Mouse (Mus musculus) cerebellum, postnatal 25 days (tissue): ENCODE data around the gene Sh3tc1.

ENCODE experiments used
- DNase-seq, 2 experiments: peaks; one replicate each; pipeline ENCODE4 v3.0.0; 2021; ENCODE audit warnings: mixed read lengths in 2 of 2

Gene Sh3tc1

DNA sequence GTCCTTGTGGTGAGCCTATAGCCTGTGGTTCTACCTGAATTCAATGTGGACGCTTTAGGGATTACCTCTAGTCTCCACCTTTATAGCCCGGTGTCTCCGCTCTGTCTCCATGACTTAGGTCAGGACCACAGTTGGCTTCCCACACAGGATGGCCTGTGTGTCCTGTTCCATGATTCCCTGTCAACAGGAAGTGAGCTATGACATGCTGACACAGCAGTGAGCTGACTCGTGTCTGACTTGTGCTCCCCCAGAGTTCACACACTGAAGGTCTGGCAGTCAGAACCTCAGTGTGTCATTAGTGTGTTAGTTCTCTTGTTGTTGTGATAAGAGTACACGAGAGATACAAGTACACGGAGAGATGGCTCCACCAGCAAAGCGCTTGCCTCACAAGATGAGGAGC is 11.2 kb upstream of the Sh3tc1 start:
- no peak for DNase-seq

- no peak for DNase-seq
Measured at GRCm38 (mm10) chr5:35750026-35750425, 10.2 kb upstream of the Sh3tc1 start.

DNA sequence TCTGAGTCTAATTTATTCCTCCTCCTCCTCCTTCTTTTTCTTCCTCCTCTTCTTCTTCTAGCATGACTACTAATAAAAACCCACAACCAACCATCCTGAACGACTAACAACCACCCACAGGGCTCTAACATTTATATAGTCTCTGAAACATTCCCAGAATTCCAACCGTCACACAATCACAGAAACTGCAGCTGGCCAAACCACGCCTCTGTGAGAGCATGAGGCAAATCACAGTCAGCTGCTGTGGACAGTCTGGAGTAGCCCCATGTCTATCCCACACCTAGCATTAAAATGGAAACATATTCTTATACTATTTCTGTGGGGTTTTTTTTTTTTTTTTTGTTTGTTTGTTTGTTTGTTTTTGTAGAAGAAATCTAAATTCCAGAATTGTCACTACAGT is 9.6 kb upstream of the Sh3tc1 start:
- no peak for DNase-seq

GRCm38 (mm10) chr5:35746910-35747309 is 7.1 kb upstream of the Sh3tc1 start:
- DNase-seq = peak; percentile 79 to 87

DNA sequence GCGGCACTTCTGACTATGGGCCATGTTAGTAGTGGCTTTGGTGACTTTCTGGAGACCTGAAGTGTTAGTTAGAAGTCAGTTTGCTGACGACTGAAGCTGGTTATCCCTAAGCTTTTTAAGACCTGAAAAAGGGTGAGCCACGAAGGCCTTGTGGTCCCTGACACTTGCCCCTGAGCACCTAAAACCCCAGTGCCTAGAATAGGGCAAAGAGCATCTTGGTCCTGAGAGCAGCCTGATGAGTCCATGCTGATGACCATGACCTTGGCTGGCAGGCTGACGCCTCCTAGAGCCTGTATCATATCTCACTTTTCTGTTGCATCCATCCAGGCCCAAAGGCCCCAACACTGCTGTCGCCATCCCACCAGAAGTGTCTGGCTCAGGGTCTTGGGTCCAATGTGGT is 5.6 kb upstream of the Sh3tc1 start:
- DNase-seq = no peak

DNA sequence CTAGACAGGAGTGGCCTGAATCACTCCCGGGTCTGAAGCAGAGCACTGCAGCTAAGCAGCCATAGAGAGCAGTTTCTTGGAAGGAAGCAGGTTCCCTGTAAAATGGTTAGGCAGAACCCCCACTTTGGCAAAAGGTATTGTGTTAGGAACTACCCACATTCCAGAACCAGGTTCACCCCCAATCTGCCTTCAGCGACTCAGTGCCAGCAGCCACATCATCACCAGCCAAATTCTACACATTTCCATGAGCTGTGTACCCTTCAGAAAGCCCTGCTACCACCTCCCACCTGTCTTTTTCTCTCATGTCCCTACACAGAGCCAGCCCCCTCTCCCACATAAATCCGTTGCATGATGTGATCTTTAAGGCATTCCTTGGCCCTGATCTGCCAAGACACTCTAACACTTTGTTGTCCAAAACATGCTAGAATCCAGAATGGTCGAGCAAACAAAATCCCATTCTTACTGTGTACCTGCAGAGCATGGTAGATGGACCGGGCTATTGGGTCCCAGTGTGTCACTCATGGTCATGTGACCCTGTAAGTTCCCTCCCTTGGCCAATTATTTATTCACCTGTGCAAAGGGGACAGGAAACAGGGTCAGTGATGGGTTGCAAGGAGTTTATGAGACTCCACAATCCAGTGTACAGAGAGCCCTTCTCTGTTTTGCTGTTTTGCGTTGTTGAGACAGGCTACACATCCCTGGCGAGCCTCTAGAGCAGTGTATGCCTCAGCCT is 4.4 kb upstream of the Sh3tc1 start:
- DNase-seq = no peak

DNA sequence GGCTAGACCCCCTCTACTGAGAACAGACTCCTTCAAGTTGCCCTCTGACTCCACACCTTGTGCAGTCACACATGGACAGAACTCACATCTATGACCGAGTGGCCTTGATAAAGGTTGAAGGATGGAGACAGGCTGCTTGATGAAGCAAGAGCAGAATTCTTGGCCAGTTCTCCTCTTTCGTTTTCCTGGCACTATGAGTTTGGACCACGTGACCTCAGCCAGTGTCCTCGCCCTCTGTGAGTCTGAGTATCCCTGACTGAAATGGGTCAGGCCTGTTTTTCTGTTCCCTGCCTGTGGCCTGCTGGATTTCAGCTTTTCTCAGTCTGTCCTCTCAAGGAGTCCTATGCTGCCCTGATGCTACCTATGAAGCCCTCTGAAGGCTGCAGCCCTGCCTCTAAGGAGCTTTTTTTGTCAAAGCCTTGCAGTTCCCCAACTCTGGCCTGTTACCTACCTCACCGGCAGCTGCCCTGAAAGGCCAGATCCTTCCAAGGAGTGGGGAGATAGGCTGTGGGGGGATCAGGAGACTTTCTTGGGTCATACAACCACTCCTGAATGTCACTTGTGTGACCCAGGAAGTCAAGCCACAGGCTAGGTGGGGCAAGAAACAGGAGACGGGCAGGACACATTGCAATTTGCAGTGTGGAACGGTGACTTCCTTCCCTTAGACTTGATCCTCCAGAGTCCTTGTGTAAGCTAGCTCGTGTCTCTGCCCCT is 3.6 kb upstream of the Sh3tc1 start:
- DNase-seq = no peak

DNA sequence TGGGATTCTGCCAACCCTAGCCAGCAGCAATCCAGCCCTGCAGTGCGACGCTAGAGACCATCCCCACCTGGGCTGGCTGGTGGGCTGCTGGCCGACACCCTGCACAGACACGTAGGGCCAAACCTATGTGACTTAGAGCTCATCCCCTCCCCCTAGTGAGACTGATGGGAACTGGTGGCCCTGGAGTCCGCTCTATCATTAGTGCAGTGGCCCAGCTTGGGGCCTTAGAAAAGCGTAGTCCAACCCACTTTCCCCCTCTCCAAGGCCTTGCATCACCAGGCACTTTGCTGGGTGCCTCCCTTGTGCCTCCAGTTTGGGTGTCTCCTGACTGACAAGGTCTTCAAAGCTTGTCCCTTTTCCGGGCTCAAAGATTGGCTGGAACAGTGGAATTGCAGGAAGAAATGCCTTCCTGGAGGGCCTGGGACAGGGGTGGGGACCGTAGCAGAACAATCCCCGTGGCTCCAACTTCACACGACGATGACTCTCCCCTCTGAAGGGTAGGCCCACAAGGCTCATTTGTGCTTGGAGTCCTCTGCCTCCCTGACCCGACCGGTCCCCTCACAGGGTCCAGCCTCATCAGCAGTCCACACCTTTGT is 1.5 kb upstream of the Sh3tc1 start:
- no peak for DNase-seq

DNA sequence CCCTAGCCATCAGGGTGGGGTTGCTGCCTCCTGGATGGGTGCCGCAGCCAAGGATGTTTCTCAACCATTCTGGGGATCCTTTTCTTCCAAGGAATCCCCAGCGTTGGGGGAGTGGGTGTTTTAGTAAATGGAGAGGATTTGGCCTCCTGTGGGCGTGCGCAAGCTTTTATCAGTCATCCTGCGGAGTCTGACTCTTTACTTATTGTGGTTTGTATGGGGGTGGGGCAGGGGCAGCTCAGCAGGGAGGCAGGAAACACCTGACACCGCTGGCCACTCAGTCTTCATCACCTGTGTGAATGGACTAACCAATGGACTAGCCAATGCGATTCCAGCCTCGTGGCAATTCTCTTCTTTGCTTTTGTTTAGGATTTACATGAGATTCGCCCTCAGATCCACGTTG is 929 bp upstream of the Sh3tc1 start:
- DNase-seq = no peak

DNA sequence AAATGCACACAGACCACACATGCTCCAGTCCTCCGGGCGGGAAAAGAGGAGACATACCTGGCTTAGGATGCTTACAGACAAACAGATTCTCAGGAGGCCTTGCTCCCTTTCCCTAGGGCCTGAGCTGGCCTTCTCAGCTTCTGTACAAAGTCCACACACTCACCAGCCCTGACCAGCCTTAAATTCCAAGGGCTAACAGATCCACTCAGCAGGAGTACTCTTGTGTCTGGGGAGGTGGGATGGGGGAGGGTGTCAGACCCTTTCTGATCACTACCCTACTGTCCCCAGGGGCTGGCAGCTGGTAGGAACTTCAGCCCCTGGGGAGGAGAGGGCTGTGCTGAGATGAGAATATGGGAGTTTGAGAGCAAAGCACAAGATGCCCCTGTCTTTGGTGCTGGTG is 782 bp downstream of the Sh3tc1 start:
- DNase-seq = no peak

DNA sequence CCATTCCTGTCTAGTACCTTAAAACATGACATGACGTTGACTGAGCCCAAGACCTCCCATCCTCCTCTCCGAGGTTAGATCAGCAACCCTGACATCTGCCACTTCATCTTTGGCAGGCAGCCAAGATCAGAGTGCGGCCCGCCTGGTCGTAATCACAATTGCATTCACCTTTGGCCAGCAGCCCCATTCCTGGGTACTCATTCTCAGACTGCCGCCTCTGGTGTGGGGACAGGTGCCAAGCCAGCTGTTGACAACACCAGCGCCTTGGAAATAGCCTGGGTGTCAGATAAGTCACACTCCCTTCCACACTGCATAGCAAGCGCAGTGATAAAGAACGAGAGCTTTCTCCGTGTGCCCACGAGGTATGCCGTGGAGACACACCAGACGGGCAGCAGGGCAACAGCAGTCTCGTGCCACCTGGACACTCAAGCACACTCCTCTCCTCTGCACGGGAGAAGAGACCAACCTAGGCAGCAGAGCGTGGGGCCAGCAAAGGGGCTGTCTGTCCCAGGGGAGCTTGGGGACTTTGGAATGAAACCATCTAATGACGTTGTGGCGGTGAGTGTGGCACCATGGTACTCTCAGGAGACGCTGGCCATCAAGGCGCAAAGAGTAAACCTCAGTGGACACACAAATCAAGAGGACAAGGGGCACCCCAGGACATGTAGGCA is 2.4 kb downstream of the Sh3tc1 start:
- peak; percentile 34 to 50 for DNase-seq

GRCm38 (mm10) chr5:35733523-35733922 is 6.3 kb downstream of the Sh3tc1 start:
- DNase-seq = no peak

GRCm38 (mm10) chr5:35731006-35731405 is 8.8 kb downstream of the Sh3tc1 start:
- DNase-seq = no peak

DNA sequence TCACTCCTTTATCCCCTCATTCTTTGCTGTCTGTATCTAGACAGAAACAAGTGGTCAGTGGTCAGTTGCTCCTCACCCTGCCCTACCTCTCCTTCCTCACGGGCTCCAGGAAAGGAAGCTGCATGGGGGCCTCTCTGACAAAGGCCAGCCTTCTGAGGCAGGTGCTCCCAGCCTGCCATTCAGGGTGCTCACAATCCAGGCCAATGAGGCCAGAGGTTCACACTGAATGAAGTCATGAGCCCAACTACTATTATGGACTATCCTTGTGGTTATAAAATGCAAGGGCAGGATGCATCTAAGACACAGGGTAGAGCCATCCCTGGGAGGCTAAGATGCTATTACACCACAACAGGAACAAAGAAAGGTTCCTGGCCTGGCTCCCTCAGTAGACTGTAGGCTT is 9.2 kb downstream of the Sh3tc1 start:
- no peak for DNase-seq

GRCm38 (mm10) chr5:35729844-35730243 is 9.9 kb downstream of the Sh3tc1 start:
- peak in 1 of 2 experiments; percentile 23 for DNase-seq

GRCm38 (mm10) chr5:35728957-35729460 is 10.8 kb downstream of the Sh3tc1 start:
- peak; percentile 71 to 75 for DNase-seq

GRCm38 (mm10) chr5:35728344-35728956 is 11.3 kb downstream of the Sh3tc1 start:
- DNase-seq = no peak

DNA sequence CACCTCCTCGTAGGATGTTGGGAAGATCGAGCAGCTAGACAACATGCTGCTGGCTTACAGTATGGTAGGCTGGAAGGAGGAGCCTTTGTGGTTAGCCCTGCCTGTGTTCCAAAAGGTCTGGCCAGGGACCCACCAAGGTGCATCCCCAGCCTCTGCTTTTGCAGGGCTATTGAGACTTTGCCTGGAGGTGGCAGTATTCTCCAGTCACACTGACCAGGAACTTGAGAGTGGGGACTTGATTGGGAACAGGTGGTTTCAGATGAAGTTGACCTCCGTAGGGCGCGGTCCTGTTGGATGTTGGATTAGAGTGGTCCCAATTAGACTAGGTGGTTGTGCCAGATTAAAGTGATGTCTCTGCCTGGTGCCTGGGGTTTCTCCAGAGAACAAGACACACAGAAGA is 12.3 kb downstream of the Sh3tc1 start:
- DNase-seq = no peak

GRCm38 (mm10) chr5:35725840-35726239 is 13.9 kb downstream of the Sh3tc1 start:
- DNase-seq = no peak

- DNase-seq = no peak
Measured at GRCm38 (mm10) chr5:35723900-35724299, 15.9 kb downstream of the Sh3tc1 start.

- DNase-seq = no peak
Measured at GRCm38 (mm10) chr5:35722654-35723053, 17.1 kb downstream of the Sh3tc1 start.

DNA sequence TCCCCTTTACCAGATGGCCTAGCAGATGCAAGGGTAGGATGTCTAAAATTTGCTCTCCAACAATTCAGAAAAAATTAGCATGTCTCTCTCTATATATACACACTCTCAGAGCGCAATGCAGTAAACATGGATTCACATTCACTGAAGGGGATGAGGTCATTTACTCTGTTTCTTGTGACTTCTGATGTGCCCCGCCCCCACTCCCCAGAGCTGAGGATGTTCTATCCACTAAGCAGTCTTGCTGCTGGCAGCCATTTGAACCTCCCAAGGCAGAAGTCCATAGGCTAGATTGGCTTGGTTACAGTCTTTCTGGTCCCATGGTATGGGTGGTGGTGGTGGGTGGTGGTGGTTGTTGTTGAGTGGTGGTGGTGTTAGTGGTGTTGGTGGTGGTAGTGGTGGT is 17.9 kb downstream of the Sh3tc1 start:
- DNase-seq = no peak

GRCm38 (mm10) chr5:35719880-35720279 is 19.9 kb downstream of the Sh3tc1 start:
- DNase-seq = peak in 1 of 2 experiments; percentile 21
